Mouse (Mus musculus): ENCODE measurements around the gene Mre11a. TPM values are rescaled to one million over a fixed set of nuclear protein-coding genes. Genes with fewer than 3 reads are reported as not detected.

The Mre11a gene
- polyA plus RNA-seq, 1 experiment from 2014 or later: 36.9 TPM

Other genes starting within 250 kb of the Mre11a start
- 19.1 and 32.9 TPM in 2 replicates for gene Amotl1, start 139.6 kb upstream of the Mre11a start, polyA plus RNA-seq (2014; fragmentation: Nextera tagmentation; extraction: Ambion mirVana)
- not detected in 2 replicates for gene Piwil4, start 43.9 kb upstream of the Mre11a start, polyA plus RNA-seq (2014; fragmentation: Nextera tagmentation; extraction: Ambion mirVana)
- 1.5 and 3.5 TPM in 2 replicates for gene Fut4, start 32.3 kb upstream of the Mre11a start, polyA plus RNA-seq (2014; fragmentation: Nextera tagmentation; extraction: Ambion mirVana)
- not detected in 2 replicates for gene 1700012B09Rik, start 13.6 kb upstream of the Mre11a start, polyA plus RNA-seq (2014; fragmentation: Nextera tagmentation; extraction: Ambion mirVana)
- 44.5 and 46.8 TPM in 2 replicates for gene Ankrd49, start 202 bp downstream of the Mre11a start, polyA plus RNA-seq (2014; fragmentation: Nextera tagmentation; extraction: Ambion mirVana)
- gene Gpr83, start 75.6 kb downstream of the Mre11a start, polyA plus RNA-seq (2014; fragmentation: Nextera tagmentation; extraction: Ambion mirVana): 0.37 and 0.46 TPM in 2 replicates
- gene Izumo1r, start 119.3 kb downstream of the Mre11a start, polyA plus RNA-seq (2014; fragmentation: Nextera tagmentation; extraction: Ambion mirVana): 0.16 and 0.53 TPM in 2 replicates

Data from kidney, embryonic 14.5 days (tissue).